16 mouse cellular contexts compared by ENCODE assay signal in the genomic region with DNA sequence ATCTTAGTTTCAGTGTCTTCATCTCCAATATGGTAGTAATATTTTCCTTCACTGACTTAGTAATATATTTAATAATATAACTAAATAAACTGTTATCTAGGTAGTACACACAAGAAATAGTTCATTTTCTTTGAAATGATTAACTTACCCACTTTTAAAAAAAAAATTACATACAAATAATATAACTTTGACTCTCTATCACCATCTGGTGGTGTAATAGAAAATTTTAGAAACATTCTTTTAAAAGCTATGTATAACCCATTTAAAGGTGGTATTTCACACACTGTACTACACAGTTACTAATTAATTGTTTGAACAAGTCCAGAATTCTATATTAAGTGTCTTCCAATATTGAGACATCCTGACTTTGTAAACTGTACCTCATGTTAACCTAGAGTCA. TPM values are rescaled to one million over a fixed set of nuclear protein-coding genes. Genes with fewer than 3 reads are reported as not detected.
DNase-seq lines count a peak whose midpoint lies in the region; ATAC-seq and TF ChIP-seq lines count a peak whose summit lies in the region.
"Had no signal": no experiment of that assay in that cellular context is flagged by ENCODE, and none has a peak within 500 bp of the region (broad histone marks: within the 10 kb centered on the region; RNA-seq: fewer than 3 reads in every experiment).

No protein-coding gene starts in this region.

- ATAC-seq in hindbrain, embryonic 14.5 days (ENCODE audit: low FRiP score): no peak
- no peak for ATAC-seq in hindbrain, embryonic 11.5 days (ENCODE audit: low FRiP score)
- ATAC-seq in midbrain, embryonic 14.5 days (ENCODE audit: low FRiP score, low TSS enrichment): no peak
- no peak for ATAC-seq in midbrain, embryonic 15.5 days (replicated peaks)
- no peak for ATAC-seq in stomach, postnatal 0 days (ENCODE audit: low FRiP score, low TSS enrichment)
- ATAC-seq: hindbrain, embryonic 16.5 days had no signal

- TF ChIP-seq CTCF in stomach, postnatal 0 days (IDR thresholded peaks at IDR 0.05; ENCODE audit: low read depth): peak; percentile 57

- DNase-seq in hindbrain, embryonic 14.5 days (ENCODE audit: low spot score): peak; percentile 28
- no peak for DNase-seq in hindbrain, embryonic 11.5 days (ENCODE audit: low spot score)
- DNase-seq in midbrain, embryonic 14.5 days: peak; percentile 59
- peak; percentile 22 for DNase-seq in MEL-GATA-1-ER (ENCODE audit: extremely low read depth, low read depth)
- DNase-seq in stomach, postnatal 0 days (ENCODE audit: low spot score): no peak
- no peak for DNase-seq in layer of hippocampus, adult 9-10 months (ENCODE audit: low spot score)
- DNase-seq: adrenal gland, adult 8-10 months; kidney, postnatal 25 days; liver, embryonic 13.5 days; thymus, postnatal 25 days had no signal

- H3K36me3 ChIP-seq in hindbrain, embryonic 14.5 days (replicated peaks; ENCODE audit: control insufficient read depth, insufficient read depth): no peaks in the 10 kb centered on the region
- H3K36me3 ChIP-seq in hindbrain, embryonic 11.5 days (ENCODE audit: control insufficient read depth, insufficient read depth, low read length): no peaks in the 10 kb centered on the region
- no peaks in the 10 kb centered on the region for H3K36me3 ChIP-seq in midbrain, embryonic 14.5 days (ENCODE audit: control insufficient read depth, insufficient read depth, low read length)
- H3K36me3 ChIP-seq in midbrain, embryonic 15.5 days (replicated peaks): no peaks in the 10 kb centered on the region
- no peaks in the 10 kb centered on the region for H3K36me3 ChIP-seq in stomach, postnatal 0 days (ENCODE audit: control insufficient read depth, insufficient read depth, low read length)
- H3K36me3 ChIP-seq: G1E; heart, embryonic 12.5 days; liver, embryonic 13.5 days; neural tube, embryonic 12.5 days had no signal

- no peaks in the 10 kb centered on the region for H3K27me3 ChIP-seq in hindbrain, embryonic 14.5 days (ENCODE audit: control insufficient read depth, insufficient read depth, low read length)
- H3K27me3 ChIP-seq in hindbrain, embryonic 11.5 days (ENCODE audit: control insufficient read depth, insufficient read depth, low read length): no peaks in the 10 kb centered on the region
- H3K27me3 ChIP-seq in midbrain, embryonic 14.5 days (ENCODE audit: control insufficient read depth, insufficient read depth, low read length): no peaks in the 10 kb centered on the region
- no peaks in the 10 kb centered on the region for H3K27me3 ChIP-seq in midbrain, embryonic 15.5 days (replicated peaks)
- no peaks in the 10 kb centered on the region for H3K27me3 ChIP-seq in stomach, postnatal 0 days (ENCODE audit: control insufficient read depth, insufficient read depth, low read length)
- H3K27me3 ChIP-seq: heart, embryonic 12.5 days; liver, embryonic 13.5 days; neural tube, embryonic 12.5 days had no signal

- H3K9me3 ChIP-seq in hindbrain, embryonic 14.5 days (ENCODE audit: control insufficient read depth, low read length): no peaks in the 10 kb centered on the region
- no peaks in the 10 kb centered on the region for H3K9me3 ChIP-seq in hindbrain, embryonic 11.5 days (ENCODE audit: control insufficient read depth, low read length)
- H3K9me3 ChIP-seq in midbrain, embryonic 14.5 days (ENCODE audit: control insufficient read depth, low read length): no peaks in the 10 kb centered on the region
- H3K9me3 ChIP-seq in midbrain, embryonic 15.5 days: no peaks in the 10 kb centered on the region
- H3K9me3 ChIP-seq in stomach, postnatal 0 days (ENCODE audit: control insufficient read depth, low read length): no peaks in the 10 kb centered on the region
- H3K9me3 ChIP-seq: G1E; heart, embryonic 12.5 days; liver, embryonic 13.5 days; neural tube, embryonic 12.5 days had no signal

- no peak overlapping the region for H3K9ac ChIP-seq in hindbrain, embryonic 14.5 days
- no peak overlapping the region for H3K9ac ChIP-seq in hindbrain, embryonic 11.5 days (ENCODE audit: low read depth, low read length)
- H3K9ac ChIP-seq in midbrain, embryonic 14.5 days (replicated peaks; ENCODE audit: low read length): no peak overlapping the region
- H3K9ac ChIP-seq in midbrain, embryonic 15.5 days: no peak overlapping the region
- no peak overlapping the region for H3K9ac ChIP-seq in stomach, postnatal 0 days (ENCODE audit: low read length)
- H3K9ac ChIP-seq: heart, embryonic 12.5 days; liver, embryonic 13.5 days; neural tube, embryonic 12.5 days had no signal

- H3K4me3 ChIP-seq in hindbrain, embryonic 14.5 days (replicated peaks; ENCODE audit: low read length): no peak overlapping the region
- H3K4me3 ChIP-seq in hindbrain, embryonic 11.5 days (ENCODE audit: low read depth, low read length): no peak overlapping the region
- H3K4me3 ChIP-seq in midbrain, embryonic 14.5 days (replicated peaks; ENCODE audit: low read depth, low read length): no peak overlapping the region
- H3K4me3 ChIP-seq in midbrain, embryonic 15.5 days: no peak overlapping the region
- no peak overlapping the region for H3K4me3 ChIP-seq in stomach, postnatal 0 days (ENCODE audit: low read depth, low read length)
- H3K4me3 ChIP-seq: erythroblast, embryonic 14.5 days; heart, embryonic 12.5 days; liver, embryonic 13.5 days; neural tube, embryonic 12.5 days had no signal

- TF ChIP-seq EP300 in stomach, postnatal 0 days (optimal IDR thresholded peaks at IDR 0.05): no peak

- H3K27ac ChIP-seq in hindbrain, embryonic 14.5 days: no peak overlapping the region
- no peak overlapping the region for H3K27ac ChIP-seq in hindbrain, embryonic 11.5 days (ENCODE audit: low read depth, low read length)
- H3K27ac ChIP-seq in midbrain, embryonic 14.5 days (replicated peaks; ENCODE audit: low read depth, low read length): no peak overlapping the region
- H3K27ac ChIP-seq in midbrain, embryonic 15.5 days: no peak overlapping the region
- H3K27ac ChIP-seq in stomach, postnatal 0 days (replicated peaks): no peak overlapping the region
- H3K27ac ChIP-seq: liver, embryonic 13.5 days; neural tube, embryonic 12.5 days had no signal

- H3K4me1 ChIP-seq in hindbrain, embryonic 14.5 days (replicated peaks; ENCODE audit: control insufficient read depth, insufficient read depth, low read length): no peaks in the 10 kb centered on the region
- H3K4me1 ChIP-seq in hindbrain, embryonic 11.5 days (replicated peaks; ENCODE audit: control insufficient read depth, insufficient read depth, low read length): no peaks in the 10 kb centered on the region
- H3K4me1 ChIP-seq in midbrain, embryonic 14.5 days (ENCODE audit: control insufficient read depth, insufficient read depth, low read length): no peaks in the 10 kb centered on the region
- H3K4me1 ChIP-seq in midbrain, embryonic 15.5 days: no peaks in the 10 kb centered on the region
- H3K4me1 ChIP-seq in stomach, postnatal 0 days (replicated peaks; ENCODE audit: control insufficient read depth, insufficient read depth): no peaks in the 10 kb centered on the region
- H3K4me1 ChIP-seq: heart, embryonic 12.5 days; liver, embryonic 13.5 days; neural tube, embryonic 12.5 days had no signal

- H3K4me2 ChIP-seq in hindbrain, embryonic 14.5 days (replicated peaks): no peak overlapping the region
- H3K4me2 ChIP-seq in hindbrain, embryonic 11.5 days (replicated peaks; ENCODE audit: low read depth, low read length): no peak overlapping the region
- no peak overlapping the region for H3K4me2 ChIP-seq in midbrain, embryonic 14.5 days (ENCODE audit: low read length)
- H3K4me2 ChIP-seq in midbrain, embryonic 15.5 days: no peak overlapping the region
- no peak overlapping the region for H3K4me2 ChIP-seq in stomach, postnatal 0 days (replicated peaks; ENCODE audit: low read depth)
- H3K4me2 ChIP-seq: heart, embryonic 12.5 days; liver, embryonic 13.5 days; neural tube, embryonic 12.5 days had no signal

RNA-seq across cellular contexts. Expression of a gene that starts 53.9 kb away (rescaled TPM):
- not detected in 2 replicates for polyA plus RNA-seq in hindbrain, embryonic 14.5 days (2014; fragmentation: Nextera tagmentation; extraction: Ambion mirVana)
- polyA plus RNA-seq in hindbrain, embryonic 11.5 days (2014; fragmentation: Nextera tagmentation; extraction: Ambion mirVana): not detected in 2 replicates
- polyA plus RNA-seq in midbrain, embryonic 14.5 days (2014; fragmentation: Nextera tagmentation; extraction: Ambion mirVana): not detected in 2 replicates
- not detected in 2 replicates for polyA plus RNA-seq in midbrain, embryonic 15.5 days (2015; fragmentation: Nextera tagmentation; extraction: Ambion mirVana)
- not detected in 2 replicates for polyA plus RNA-seq in stomach, postnatal 0 days (2015; fragmentation: Nextera tagmentation; extraction: Ambion mirVana)
- polyA plus RNA-seq: erythroblast, embryonic 14.5 days; G1E; heart, embryonic 12.5 days; hindbrain, embryonic 16.5 days; liver, embryonic 13.5 days; neural tube, embryonic 12.5 days had no signal

Comparison
In these comparisons a context has a peak if more than half of its experiments do, and no peak if none do; other contexts are left out.
1. DNase-seq: peak in hindbrain, embryonic 14.5 days (single experiment), midbrain, embryonic 14.5 days (single experiment) and MEL-GATA-1-ER (single experiment); none in hindbrain, embryonic 11.5 days (single experiment), stomach, postnatal 0 days (single experiment) and layer of hippocampus, adult 9-10 months (single experiment).